ENCODE assay signal across 8 mouse cellular contexts in genomic region chr16:20535296-20536080, GRCm38 (mm10). TPM values are rescaled to one million over a fixed set of nuclear protein-coding genes. Genes with fewer than 3 reads are reported as not detected.
DNase-seq lines count a peak whose midpoint lies in the region; ATAC-seq and TF ChIP-seq lines count a peak whose summit lies in the region.

TSS of gene Ap2m1 (plus strand) at chr16:20535478.

- H3K4me3 ChIP-seq in forebrain, embryonic 10.5 days, result peak within 1 kb of the TSS; percentile 94
- H3K4me3 ChIP-seq in heart, embryonic 15.5 days, result peak within 1 kb of the TSS; percentile 79
- H3K4me3 ChIP-seq in liver, embryonic 14.5 days (ENCODE audit: insufficient read depth in 1 of 2, low read depth in 2 of 2, low read length in 2 of 2), result peak within 1 kb of the TSS; percentile 88 to 98
- peak within 1 kb of the TSS; percentile 87 for H3K4me3 ChIP-seq in neural tube, embryonic 11.5 days (ENCODE audit: low read depth, low read length)
- peak within 1 kb of the TSS; percentile 78 for H3K4me3 ChIP-seq in stomach, postnatal 0 days (ENCODE audit: low read depth, low read length)

- H3K4me2 ChIP-seq in heart, embryonic 15.5 days, result peak within 1 kb of the TSS; percentile 82
- H3K4me2 ChIP-seq in liver, embryonic 14.5 days (ENCODE audit: low read depth), result peak within 1 kb of the TSS; percentile 78
- H3K4me2 ChIP-seq in neural tube, embryonic 11.5 days (ENCODE audit: low read depth), result peak within 1 kb of the TSS; percentile 68
- H3K4me2 ChIP-seq in stomach, postnatal 0 days (replicated peaks; ENCODE audit: low read depth), result peak within 1 kb of the TSS; percentile 76

- H3K36me3 ChIP-seq in forebrain, embryonic 10.5 days (replicated peaks), result peaks cover 71% of the 10 kb centered on the region
- peaks cover 53% of the 10 kb centered on the region for H3K36me3 ChIP-seq in heart, embryonic 15.5 days
- peaks cover 35% of the 10 kb centered on the region for H3K36me3 ChIP-seq in liver, embryonic 14.5 days (replicated peaks; ENCODE audit: control insufficient read depth, insufficient read depth, low read depth)
- H3K36me3 ChIP-seq in neural tube, embryonic 11.5 days (ENCODE audit: control insufficient read depth, insufficient read depth, low read length), result peaks cover 13% of the 10 kb centered on the region
- H3K36me3 ChIP-seq in stomach, postnatal 0 days (ENCODE audit: control insufficient read depth, insufficient read depth, low read length), result peaks cover 20% of the 10 kb centered on the region

- H3K27ac ChIP-seq in forebrain, embryonic 10.5 days, result peak within 1 kb of the TSS; percentile 95
- peak within 1 kb of the TSS; percentile 87 for H3K27ac ChIP-seq in heart, embryonic 15.5 days
- H3K27ac ChIP-seq in liver, embryonic 14.5 days, result peak within 1 kb of the TSS; percentile 89
- H3K27ac ChIP-seq in neural tube, embryonic 11.5 days (ENCODE audit: low read depth, low read length), result peak within 1 kb of the TSS; percentile 67; the same call in 1 of the 2 replicates
- peak within 1 kb of the TSS; percentile 95 for H3K27ac ChIP-seq in stomach, postnatal 0 days (replicated peaks)

- ATAC-seq in heart, embryonic 15.5 days (replicated peaks; ENCODE audit: insufficient number of reproducible peaks, insufficient read depth, low FRiP score, low read depth), result peak; percentile 96
- peak; percentile 94 for ATAC-seq in liver, embryonic 14.5 days (ENCODE audit: insufficient read depth)
- peak; percentile 97 for ATAC-seq in neural tube, embryonic 11.5 days (ENCODE audit: insufficient read depth, low FRiP score, low TSS enrichment)
- ATAC-seq in stomach, postnatal 0 days (ENCODE audit: low FRiP score, low TSS enrichment), result peak; percentile 97

- peak; percentile 91 for DNase-seq in CD8-positive naive resting alpha-beta T cell, adult 2 months (ENCODE audit: low read depth in 2 of 2, low spot score in 2 of 2)
- peak; percentile 93 for DNase-seq in c-Kit-positive CD71-negative TER-119-negative erythroid progenitor cells, embryonic 14.5 days (ENCODE audit: low read depth)
- peak; percentile 96 for DNase-seq in forebrain, embryonic 10.5 days (ENCODE audit: extremely low spot score, low spot score)
- DNase-seq in kidney, postnatal 25 days, result peak; percentile 92 to 98
- DNase-seq in liver, embryonic 14.5 days (ENCODE audit: low read depth in 3 of 3, low spot score in 3 of 3), result peak; percentile 98 to 99 (median 99)
- DNase-seq in neural tube, embryonic 11.5 days (ENCODE audit: low spot score), result peak; percentile 97
- peak; percentile 98 for DNase-seq in stomach, postnatal 0 days (ENCODE audit: low spot score)

- peaks cover 27% of the 10 kb centered on the region for H3K4me1 ChIP-seq in forebrain, embryonic 10.5 days
- peaks cover 28% of the 10 kb centered on the region for H3K4me1 ChIP-seq in heart, embryonic 15.5 days (replicated peaks)
- H3K4me1 ChIP-seq in liver, embryonic 14.5 days (replicated peaks; ENCODE audit: control insufficient read depth in 2 of 2, insufficient read depth in 2 of 2, low read length in 1 of 2), result peaks cover 17 to 26% of the 10 kb centered on the region in 2 experiments
- H3K4me1 ChIP-seq in neural tube, embryonic 11.5 days (ENCODE audit: control insufficient read depth, insufficient read depth, low read length), result peaks cover 14% of the 10 kb centered on the region
- H3K4me1 ChIP-seq in stomach, postnatal 0 days (replicated peaks; ENCODE audit: control insufficient read depth, insufficient read depth), result no peaks in the 10 kb centered on the region; the same call in 1 of the 2 replicates

- H3K27me3 ChIP-seq in forebrain, embryonic 10.5 days (ENCODE audit: poor library complexity, severe bottlenecking), result no peaks in the 10 kb centered on the region
- no peaks in the 10 kb centered on the region for H3K27me3 ChIP-seq in heart, embryonic 15.5 days
- no peaks in the 10 kb centered on the region for H3K27me3 ChIP-seq in liver, embryonic 14.5 days (ENCODE audit: control insufficient read depth, insufficient read depth, low read length)
- H3K27me3 ChIP-seq in neural tube, embryonic 11.5 days (ENCODE audit: control insufficient read depth, insufficient read depth, low read length), result no peaks in the 10 kb centered on the region
- H3K27me3 ChIP-seq in stomach, postnatal 0 days (ENCODE audit: control insufficient read depth, insufficient read depth, low read length), result no peaks in the 10 kb centered on the region

- under 1% methylated on average over 52 of the region's 52 CpGs for WGBS in forebrain, embryonic 10.5 days
- WGBS in heart, embryonic 15.5 days, result under 1% methylated on average over 52 of the region's 52 CpGs
- WGBS in liver, embryonic 14.5 days (ENCODE audit: insufficient replicate concordance), result under 1% methylated on average over 52 of the region's 52 CpGs
- under 1% methylated on average over 50 of the region's 52 CpGs for WGBS in neural tube, embryonic 11.5 days
- under 1% methylated on average over 52 of the region's 52 CpGs for WGBS in stomach, postnatal 0 days

- 0 out of 2 replicates have a peak, but pooled peaks have one; percentile 8 for TF ChIP-seq CTCF in liver, embryonic 14.5 days (IDR thresholded peaks at IDR 0.05; ENCODE audit: low read depth)
- TF ChIP-seq CTCF in stomach, postnatal 0 days (IDR thresholded peaks at IDR 0.05; ENCODE audit: low read depth), result peak; percentile 13

- peak within 1 kb of the TSS; percentile 93 for H3K9ac ChIP-seq in heart, embryonic 15.5 days
- H3K9ac ChIP-seq in liver, embryonic 14.5 days (replicated peaks), result peak within 1 kb of the TSS; percentile 86
- H3K9ac ChIP-seq in neural tube, embryonic 11.5 days (ENCODE audit: low read length), result peak within 1 kb of the TSS; percentile 92
- peak within 1 kb of the TSS; percentile 91 for H3K9ac ChIP-seq in stomach, postnatal 0 days (ENCODE audit: low read length)

- no peak for TF ChIP-seq EP300 in liver, embryonic 14.5 days (IDR thresholded peaks at IDR 0.05; ENCODE audit: low read depth)
- TF ChIP-seq EP300 in stomach, postnatal 0 days (optimal IDR thresholded peaks at IDR 0.05), result no peak

- H3K9me3 ChIP-seq in forebrain, embryonic 10.5 days, result no peaks in the 10 kb centered on the region
- H3K9me3 ChIP-seq in heart, embryonic 15.5 days (replicated peaks), result no peaks in the 10 kb centered on the region
- H3K9me3 ChIP-seq in liver, embryonic 14.5 days (ENCODE audit: control insufficient read depth, low read length), result no peaks in the 10 kb centered on the region
- H3K9me3 ChIP-seq in neural tube, embryonic 11.5 days (ENCODE audit: control insufficient read depth, low read length), result no peaks in the 10 kb centered on the region
- no peaks in the 10 kb centered on the region for H3K9me3 ChIP-seq in stomach, postnatal 0 days (ENCODE audit: control insufficient read depth, low read length)

RNA-seq across cellular contexts. Expression of gene Ap2m1, which starts in this region (rescaled TPM):
- polyA plus RNA-seq in forebrain, embryonic 10.5 days (2016; fragmentation: Nextera tagmentation; extraction: Ambion mirVana), result 628 and 638 TPM in 2 replicates
- 440 and 469 TPM in 2 replicates for polyA plus RNA-seq in heart, embryonic 15.5 days (2015; fragmentation: Nextera tagmentation; extraction: Ambion mirVana)
- polyA plus RNA-seq in liver, embryonic 14.5 days (2012; rRNA removed), result 259 and 268 TPM in 2 replicates
- polyA plus RNA-seq in liver, embryonic 14.5 days (2014; fragmentation: Nextera tagmentation; extraction: Ambion mirVana), result 364 and 392 TPM in 2 replicates
- polyA plus RNA-seq in neural tube, embryonic 11.5 days (2014; fragmentation: Nextera tagmentation; extraction: Ambion mirVana), result 886 and 907 TPM in 2 replicates
- 332 and 349 TPM in 2 replicates for polyA plus RNA-seq in stomach, postnatal 0 days (2015; fragmentation: Nextera tagmentation; extraction: Ambion mirVana)

Comparison
In these comparisons a context has a peak if more than half of its experiments do, and no peak if none do; other contexts are left out.
1. Peak in every context shown above with its lines: DNase-seq, ATAC-seq, H3K4me3 ChIP-seq and H3K27ac ChIP-seq.